Mouse (Mus musculus) small intestine, adult 2 months (tissue): Measurements from ENCODE around the gene Pcif1.
A peak's percentile ranks its signal among the peaks of the same experiment; 100 is the strongest.

ENCODE experiments used
- CTCF ChIP-seq: fragments of 200-500 bp; IDR thresholded peaks from 2 replicates; pipeline ENCODE4 v1.5.1; 2012; ENCODE audit warnings: low read depth, mild to moderate bottlenecking, control low read depth, inconsistent platforms, low read length, moderate library complexity, mixed read lengths; ENCODE audit not compliant: insufficient replicate concordance, insufficient read length; ENCODE audit errors: extremely low read depth
- POLR2A ChIP-seq: fragments of 200-500 bp; IDR thresholded peaks from 2 replicates; pipeline ENCODE4 v1.6.1; 2012; ENCODE audit warnings: low read depth, mild to moderate bottlenecking, control low read depth, inconsistent platforms, low read length, moderate library complexity

DNA sequence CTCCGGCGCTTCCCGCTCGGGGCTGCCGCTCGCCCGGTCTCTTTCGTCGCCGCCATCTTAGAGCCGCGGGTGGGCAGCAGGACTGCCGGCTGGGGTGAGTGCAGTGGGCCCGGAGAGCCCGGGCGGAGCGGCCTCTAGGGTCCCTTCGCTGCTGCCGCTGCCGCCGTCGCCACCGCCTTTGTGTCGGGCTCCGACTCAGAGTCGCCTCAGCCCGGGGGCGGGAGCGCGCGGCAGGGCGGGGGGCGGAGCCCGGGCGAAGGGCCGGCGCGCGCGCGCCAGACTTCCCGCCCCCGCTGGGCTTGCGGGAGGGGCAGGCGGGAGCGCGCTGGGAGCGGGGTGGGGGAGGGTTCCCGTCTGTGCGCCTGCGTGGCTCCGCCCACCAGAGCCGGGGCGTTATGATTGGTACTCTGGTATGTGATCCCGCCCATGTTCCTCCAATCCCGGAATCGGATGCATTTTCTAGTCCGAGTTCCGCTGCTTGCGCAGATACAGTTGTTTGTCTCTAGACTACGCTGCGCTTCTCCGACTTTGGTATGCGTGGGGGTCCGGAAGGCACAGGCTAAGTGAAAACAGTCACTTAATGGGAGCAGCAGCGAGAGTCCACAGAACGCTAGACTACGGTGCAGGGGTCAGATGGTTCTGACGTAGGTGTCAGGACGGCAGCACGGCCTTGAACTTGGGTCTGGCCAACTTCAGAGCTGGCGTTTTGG lies 619 bp downstream of the Pcif1 start:
- TF ChIP-seq CTCF = no peak
- peak; percentile 90 for TF ChIP-seq POLR2A
